Mouse (Mus musculus) G1E (cell line): ENCODE data around the gene Src. TPM values are rescaled to one million over a fixed set of nuclear protein-coding genes. Genes with fewer than 3 reads are reported as not detected.
"Not testable (repeated sequence)": the region's sequence is repeated elsewhere in the genome, so short reads cannot be mapped to it uniquely, and the experiment has no call there.

Source experiments
- ATAC-seq: 2 replicates; pipeline ENCODE4 v1.8.0; 2016; ENCODE audit warnings: mild to moderate bottlenecking; ENCODE audit not compliant: insufficient number of reproducible peaks, poor library complexity, low FRiP score, severe bottlenecking; ENCODE audit errors: extremely low read depth
- DNase-seq: peaks from one replicate; pipeline ENCODE4 v3.0.0; 2012; ENCODE audit warnings: low spot score
- H3K27me3 ChIP-seq: 2 replicates; pipeline ENCODE4 v1.6.1; 2012; ENCODE audit warnings: mild to moderate bottlenecking, low read length, inconsistent platforms; ENCODE audit not compliant: insufficient read depth
- H3K36me3 ChIP-seq: replicated peaks from 2 replicates; pipeline ENCODE3; 2012; ENCODE audit warnings: mild to moderate bottlenecking, inconsistent platforms
- H3K4me1 ChIP-seq: 2 replicates; pipeline ENCODE4 v1.6.1; 2012; ENCODE audit warnings: low read depth, low read length, inconsistent platforms, mixed read lengths; ENCODE audit not compliant: insufficient read depth
- H3K4me3 ChIP-seq: 2 replicates; pipeline ENCODE4 v1.5.1; 2012; ENCODE audit warnings: low read depth, mild to moderate bottlenecking, inconsistent platforms, low read length, moderate library complexity, mixed read lengths
- H3K9me3 ChIP-seq: replicated peaks from 2 replicates; pipeline ENCODE4 v1.6.1; 2012; ENCODE audit warnings: inconsistent platforms
- CTCF ChIP-seq: IDR thresholded peaks from 2 replicates; pipeline ENCODE4 v1.5.1; 2012; ENCODE audit warnings: low read depth, low read length, inconsistent platforms, mixed read lengths
- GATA1 ChIP-seq: IDR thresholded peaks from 2 replicates; pipeline ENCODE4 v1.6.1; 2012; ENCODE audit warnings: borderline replicate concordance, low read length, inconsistent platforms, mixed read lengths
- GATA2 ChIP-seq: IDR thresholded peaks from 2 replicates; pipeline ENCODE4 v1.6.1; 2012; ENCODE audit warnings: low read depth, low read length, inconsistent platforms, borderline replicate concordance
- POLR2AphosphoS5 ChIP-seq: IDR thresholded peaks from 2 replicates; pipeline ENCODE4 v1.6.1; 2012; ENCODE audit warnings: low read depth, low read length, inconsistent platforms; ENCODE audit not compliant: insufficient replicate concordance
- TAL1 ChIP-seq: conservative IDR thresholded peaks from 2 replicates; pipeline ENCODE4 v1.6.1; 2012; ENCODE audit warnings: low read depth, low read length, inconsistent platforms, mixed read lengths
- polyA plus RNA-seq: library from polyadenylated mRNA; stranded (reverse); fragments of >175 nt; gene quantifications from 2 replicates; pipeline ENCODE4 v1.2.3, GENCODE M21; 2012
- total RNA-seq, 2 experiments: library from RNA; stranded (forward) in 1 of 2; stranded (reverse) in 1 of 2; fragments of 200-1000 nt in 1 of 2; fragments of >200 nt in 1 of 2; fragmentation: Nextera tagmentation in 1 of 2; gene quantifications; 2 replicates each; pipeline ENCODE4 v1.2.3; 2014 to 2017

Gene Src
- total and polyA plus RNA-seq, 3 experiments: 0.22 to 0.49 TPM; not detected in 1

DNA sequence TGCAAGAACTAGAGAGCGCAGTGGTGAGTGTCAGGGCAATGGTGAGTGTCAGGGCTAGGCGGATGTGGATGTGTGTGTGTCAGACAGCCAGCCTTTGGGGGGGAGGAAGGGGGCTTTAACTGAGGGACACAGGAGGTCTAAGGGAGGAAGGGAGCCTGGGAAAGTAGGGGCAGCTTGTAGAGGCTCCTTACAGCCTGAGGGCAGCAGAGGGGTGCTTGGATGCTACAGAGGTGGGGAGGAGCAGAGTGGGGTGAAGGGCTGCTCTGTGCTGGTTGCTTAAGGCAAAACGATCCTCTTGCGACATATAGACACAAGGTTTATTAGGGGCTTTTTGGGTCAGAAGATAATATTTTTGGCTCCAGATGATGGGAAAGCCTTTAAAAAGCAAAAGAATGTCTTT lies 33.4 kb upstream of the Src start:
- no peak for TF ChIP-seq GATA1
- TF ChIP-seq TAL1: no peak
- no peak for ATAC-seq
- H3K9me3 ChIP-seq: no peaks in the 10 kb centered on the region
- no peaks in the 10 kb centered on the region for H3K27me3 ChIP-seq
- no peak for DNase-seq
- peaks cover 93% of the 10 kb centered on the region for H3K36me3 ChIP-seq
- no peak overlapping the region for H3K4me3 ChIP-seq
- peaks cover 3% of the 10 kb centered on the region; the same call in 1 of the 2 replicates for H3K4me1 ChIP-seq

DNA sequence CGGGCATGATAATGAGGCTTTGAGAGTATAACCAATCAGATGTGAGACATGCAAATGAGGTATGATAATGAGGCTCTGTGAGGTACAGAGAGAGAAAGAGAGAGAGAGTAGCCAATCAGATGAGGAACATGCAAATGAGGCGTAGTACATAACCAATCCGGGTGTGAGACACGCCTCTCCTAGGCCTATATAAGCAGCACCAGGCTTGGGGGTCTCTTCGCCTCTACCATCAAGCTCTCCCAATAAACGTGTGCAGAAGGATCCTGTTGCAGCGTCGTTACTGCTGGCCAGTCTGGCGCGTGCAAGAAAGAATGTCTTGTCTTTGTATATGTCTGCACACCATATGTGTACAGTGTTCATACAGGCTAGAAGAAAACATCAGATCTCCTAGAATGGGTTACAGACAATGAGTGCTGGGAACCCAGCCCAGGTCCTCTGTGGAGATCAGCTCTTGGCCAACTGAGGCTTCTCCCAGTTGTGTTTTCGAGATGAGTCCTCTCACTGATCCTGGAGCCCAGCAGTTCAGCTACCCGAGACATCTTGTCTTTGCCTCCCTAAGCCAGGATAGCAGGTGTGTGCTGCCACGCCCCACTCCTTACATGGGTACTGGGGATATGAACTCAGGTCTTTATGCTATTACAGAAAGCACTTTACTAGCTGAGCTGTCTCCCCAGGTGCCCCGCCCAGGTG lies 29.2 kb upstream of the Src start:
- not testable (repeated sequence) for DNase-seq, H3K9me3 ChIP-seq, H3K27me3 ChIP-seq, ATAC-seq, H3K4me3 ChIP-seq
- H3K36me3 ChIP-seq: peaks cover 95% of the 10 kb centered on the region
- peaks cover 16% of the 10 kb centered on the region for H3K4me1 ChIP-seq

DNA sequence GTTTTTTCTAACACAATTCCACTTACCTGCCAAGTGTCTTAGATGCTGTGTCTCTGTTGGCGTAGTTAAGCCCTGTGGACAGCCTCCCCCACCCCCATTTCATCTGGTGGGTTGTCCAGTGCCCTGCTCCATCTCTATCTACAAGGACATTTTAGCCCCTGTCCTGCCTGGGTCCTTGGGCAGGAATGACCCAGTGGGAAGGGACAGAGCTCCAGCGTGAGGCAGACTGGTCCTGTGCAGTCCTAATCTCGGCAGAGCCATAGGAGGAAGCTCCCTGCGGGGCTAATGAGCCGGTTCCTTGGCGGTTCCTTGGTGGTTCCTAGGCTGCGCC lies 28.7 kb upstream of the Src start:
- Histone ChIP-seq H3K4me3 (no peak overlapping the region), H3K4me1 (peaks cover 16% of the 10 kb centered on the region), H3K27me3 (no peaks in the 10 kb centered on the region), H3K36me3 (peaks cover 96% of the 10 kb centered on the region), H3K9me3 (no peaks in the 10 kb centered on the region)
- TF ChIP-seq GATA1 (no peak), GATA2 (no peak), CTCF (no peak), POLR2AphosphoS5 (no peak), TAL1 (no peak)
- no peak for DNase-seq
- ATAC-seq: no peak

DNA sequence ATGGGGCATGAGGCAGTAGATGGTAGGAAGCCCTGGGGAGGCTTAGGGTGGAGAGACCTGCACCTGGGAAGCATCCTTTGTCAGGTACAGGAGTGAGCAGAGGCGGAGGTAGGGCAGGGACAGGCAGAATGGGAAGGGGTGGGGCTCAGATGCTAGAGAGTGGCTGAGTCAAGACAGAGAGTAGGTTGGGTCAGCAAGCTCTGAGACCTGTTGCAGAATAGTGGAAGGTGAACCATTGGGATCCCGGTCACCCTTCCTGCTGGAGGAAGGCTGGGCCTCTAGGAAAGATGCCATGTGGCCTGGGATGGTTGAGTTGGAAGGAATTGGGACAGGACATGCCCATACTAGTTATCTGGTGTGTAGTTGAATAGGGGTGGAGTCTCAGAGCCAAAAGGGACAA lies 25.9 kb upstream of the Src start:
- TF ChIP-seq TAL1: no peak
- no peak for TF ChIP-seq POLR2AphosphoS5
- no peak for TF ChIP-seq GATA1
- no peak for TF ChIP-seq GATA2
- no peak for TF ChIP-seq CTCF

DNA sequence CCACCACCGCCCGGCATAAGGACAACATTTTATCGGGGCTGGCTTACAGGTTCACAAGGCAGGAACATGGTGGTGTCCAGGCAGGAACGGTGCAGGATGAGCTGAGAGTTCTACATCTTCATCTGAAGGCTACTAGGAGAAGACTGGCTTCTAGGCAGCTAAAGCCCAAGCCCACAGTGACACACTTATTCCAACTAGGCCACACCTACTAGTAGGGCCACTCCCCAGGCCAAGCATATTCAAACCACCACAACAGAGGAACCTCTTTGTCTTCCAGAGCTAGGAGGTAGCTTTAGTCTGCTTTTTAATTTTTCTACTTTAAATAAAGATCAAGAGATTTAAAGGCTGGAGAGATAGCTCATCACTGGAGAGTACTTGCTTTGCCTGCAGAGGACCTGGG lies 24.7 kb upstream of the Src start:
- Histone ChIP-seq H3K36me3 (peaks cover 97% of the 10 kb centered on the region), H3K9me3 (peaks cover 4% of the 10 kb centered on the region), H3K27me3 (no peaks in the 10 kb centered on the region), H3K4me3 (no peak overlapping the region), H3K4me1 (peaks cover 13% of the 10 kb centered on the region)
- DNase-seq (no peak), ATAC-seq (no peak)
- no peak for TF ChIP-seq CTCF

More for the DNA sequence above, 25.9 kb upstream of the Src start:
- peaks cover 16% of the 10 kb centered on the region for H3K4me1 ChIP-seq
- no peak overlapping the region for H3K4me3 ChIP-seq
- H3K9me3 ChIP-seq: no peaks in the 10 kb centered on the region
- no peaks in the 10 kb centered on the region for H3K27me3 ChIP-seq
- peaks cover 97% of the 10 kb centered on the region for H3K36me3 ChIP-seq
- DNase-seq: no peak
- no peak for ATAC-seq

DNA sequence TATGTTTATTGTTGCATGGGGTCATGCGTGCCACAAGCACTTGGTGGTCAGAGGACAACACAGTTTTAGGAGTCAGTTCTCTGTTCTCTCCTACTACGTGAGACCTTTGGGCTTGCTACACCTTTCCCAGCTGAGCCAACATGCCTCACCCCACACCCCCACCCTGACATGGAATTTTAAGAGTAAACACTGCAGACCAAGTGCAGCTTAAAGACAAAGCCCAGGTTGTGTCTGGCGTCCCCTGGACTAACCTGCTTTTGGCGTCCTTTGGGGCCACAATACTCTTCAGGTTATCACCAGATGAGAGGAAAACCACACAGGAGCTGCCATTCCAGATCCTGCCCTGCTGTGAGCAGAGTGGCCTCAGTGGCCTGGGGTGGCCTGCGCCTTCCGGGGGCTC lies 23.4 kb upstream of the Src start:
- peaks cover 94% of the 10 kb centered on the region for H3K36me3 ChIP-seq

DNA sequence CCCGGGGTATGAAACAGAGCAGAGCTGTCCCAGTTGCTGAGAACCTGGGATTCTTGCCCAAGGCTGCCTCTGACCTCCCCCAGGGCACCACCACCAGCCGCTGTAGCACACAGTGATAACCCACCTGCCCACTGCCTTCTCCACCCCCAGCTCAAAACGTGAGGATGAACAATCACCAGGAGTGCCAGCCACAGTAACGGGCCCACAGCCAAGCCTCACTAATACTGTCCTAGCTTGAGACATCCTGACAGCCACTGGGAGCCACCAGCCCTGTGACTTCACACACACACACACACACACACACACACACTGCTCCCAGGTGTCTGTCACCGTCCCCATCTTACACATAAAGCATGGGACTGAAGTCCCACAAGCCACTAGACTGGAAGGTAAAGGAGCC lies 22.9 kb upstream of the Src start:
- H3K4me3 ChIP-seq: no peak overlapping the region
- TF ChIP-seq TAL1: no peak
- no peak for TF ChIP-seq POLR2AphosphoS5
- TF ChIP-seq GATA2: no peak
- no peak for TF ChIP-seq CTCF
- TF ChIP-seq GATA1: no peak
- peaks cover 4% of the 10 kb centered on the region for H3K9me3 ChIP-seq
- H3K27me3 ChIP-seq: no peaks in the 10 kb centered on the region
- no peak for DNase-seq
- no peak for ATAC-seq
- peaks cover 92% of the 10 kb centered on the region for H3K36me3 ChIP-seq
- H3K4me1 ChIP-seq: peaks cover 13% of the 10 kb centered on the region

More for the DNA sequence above, 23.4 kb upstream of the Src start:
- DNase-seq (no peak), ATAC-seq (no peak)
- H3K4me1 ChIP-seq: peaks cover 13% of the 10 kb centered on the region
- H3K4me3 ChIP-seq: no peak overlapping the region
- H3K9me3 ChIP-seq: peaks cover 4% of the 10 kb centered on the region
- no peaks in the 10 kb centered on the region for H3K27me3 ChIP-seq
- TF ChIP-seq GATA1: no peak
- no peak for TF ChIP-seq CTCF
- no peak for TF ChIP-seq TAL1
- TF ChIP-seq POLR2AphosphoS5: no peak
- no peak for TF ChIP-seq GATA2
